Mouse (Mus musculus) megakaryocyte, embryonic 14.5 days (primary cell): ENCODE measurements around the gene Wdpcp.

Source experiments
- FLI1 ChIP-seq: IDR thresholded peaks from 2 replicates; pipeline ENCODE4 v1.6.1; 2012; ENCODE audit warnings: low read length, inconsistent platforms, mixed read lengths
- GATA1 ChIP-seq: IDR thresholded peaks from 3 replicates; pipeline ENCODE4 v1.6.1; 2012; ENCODE audit warnings: mixed read lengths, low read length, inconsistent platforms, borderline replicate concordance

- TF ChIP-seq GATA1 (no peak), FLI1 (no peak)
Observed at GRCm38 (mm10) chr11:21788831-21789230, 216.8 kb downstream of the Wdpcp start.
